Mouse (Mus musculus) cerebellum, adult 2 months (tissue): ENCODE measurements at regions not wholly inside any gene's neighbourhood (a gene's known extent, or its start where the extent isn't known, plus 50 kb on each side); places are given as distances from the start of the nearest gene placed in this dataset.

ENCODE experiments used
- DNase-seq, 2 experiments: peaks; one replicate each; pipeline ENCODE4 v3.0.0; 2021
- H3K27ac ChIP-seq: fragments of 200-500 bp; 2 replicates; pipeline ENCODE4 v1.5.1; 2012; ENCODE audit warnings: low read length, control low read depth, inconsistent platforms; ENCODE audit not compliant: insufficient read depth
- H3K27me3 ChIP-seq: fragments of 200-500 bp; 2 replicates; pipeline ENCODE4 v1.6.1; 2012; ENCODE audit warnings: inconsistent platforms, mild to moderate bottlenecking, low read length, moderate library complexity; ENCODE audit not compliant: control insufficient read depth, insufficient read depth
- H3K4me1 ChIP-seq: fragments of 200-500 bp; 2 replicates; pipeline ENCODE4 v1.6.1; 2011; ENCODE audit warnings: low read length; ENCODE audit not compliant: control insufficient read depth, insufficient read depth
- H3K4me3 ChIP-seq: fragments of 200-500 bp; replicated peaks from 2 replicates; pipeline ENCODE3; 2011; ENCODE audit warnings: mild to moderate bottlenecking, low read depth, low read length, control low read depth; ENCODE audit not compliant: insufficient read depth
- CTCF ChIP-seq: fragments of 200-500 bp; IDR thresholded peaks from 2 replicates; pipeline ENCODE4 v1.5.1; 2011; ENCODE audit warnings: low read depth, mild to moderate bottlenecking, control low read depth, low read length, moderate library complexity, borderline replicate concordance; ENCODE audit not compliant: insufficient read depth
- POLR2A ChIP-seq: fragments of 200-500 bp; IDR thresholded peaks from 2 replicates; pipeline ENCODE4 v1.6.1; 2011; ENCODE audit warnings: low read length, control low read depth, borderline replicate concordance; ENCODE audit not compliant: insufficient read depth
- WGBS: fragments of 180-500 bp; shearing (Covaris S2); methylation state at CpG from one replicate; pipeline ENCODE4 v1.1.7; 2018; 5-methylcytosine and 5-hydroxymethylcytosine counted together

DNA sequence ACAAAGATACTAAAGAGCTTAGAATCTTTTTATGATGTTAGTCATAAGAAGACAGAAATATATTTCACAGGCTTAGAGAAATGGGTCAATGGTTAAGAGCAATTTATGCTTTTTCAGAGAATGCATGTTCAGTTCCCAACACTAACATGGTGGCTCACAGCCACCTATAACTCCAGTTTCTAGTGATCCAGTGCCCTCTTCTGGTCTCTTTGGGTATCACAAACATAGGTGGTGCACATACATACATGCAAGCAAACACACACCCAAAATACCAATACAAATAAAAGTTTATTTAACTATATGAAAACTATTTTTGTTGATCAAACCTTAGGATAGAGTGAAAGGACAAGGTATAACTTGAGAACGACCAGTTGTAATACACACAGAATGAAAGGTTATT is 308.0 kb downstream of the Cmpk2 start:
- WGBS: 93% methylated on average over 1 of the region's 1 CpGs
- H3K27me3 ChIP-seq: no peaks in the 10 kb centered on the region
- no peak for DNase-seq
- no peak overlapping the region for H3K27ac ChIP-seq
- no peak for TF ChIP-seq POLR2A
- no peak for TF ChIP-seq CTCF
- no peaks in the 10 kb centered on the region for H3K4me1 ChIP-seq
- H3K4me3 ChIP-seq: no peak overlapping the region

DNA sequence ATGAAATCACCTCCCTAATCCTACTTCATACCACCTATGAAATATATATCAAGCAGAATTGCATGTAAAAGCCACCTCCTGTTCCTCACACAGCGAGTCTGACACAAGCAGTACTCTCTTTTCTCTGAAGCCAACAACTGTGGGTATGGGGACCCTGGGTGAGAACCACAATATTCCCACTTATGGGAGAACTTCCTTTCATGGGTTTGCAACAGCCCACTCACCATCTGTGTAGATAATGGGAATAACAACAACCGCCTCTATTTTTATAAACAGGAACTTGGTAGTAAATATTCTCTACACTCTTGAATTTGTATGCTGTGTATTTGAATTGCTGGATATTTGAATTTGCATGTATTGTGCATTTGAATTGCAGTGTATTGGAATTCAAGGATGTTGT is 305.0 kb downstream of the Cmpk2 start:
- TF ChIP-seq CTCF (no peak), POLR2A (no peak)
- no peak overlapping the region for H3K4me3 ChIP-seq
- H3K27ac ChIP-seq: no peak overlapping the region
- H3K4me1 ChIP-seq: no peaks in the 10 kb centered on the region
- WGBS: 88% methylated on average over 2 of the region's 2 CpGs
- H3K27me3 ChIP-seq: no peaks in the 10 kb centered on the region
- no peak for DNase-seq

DNA sequence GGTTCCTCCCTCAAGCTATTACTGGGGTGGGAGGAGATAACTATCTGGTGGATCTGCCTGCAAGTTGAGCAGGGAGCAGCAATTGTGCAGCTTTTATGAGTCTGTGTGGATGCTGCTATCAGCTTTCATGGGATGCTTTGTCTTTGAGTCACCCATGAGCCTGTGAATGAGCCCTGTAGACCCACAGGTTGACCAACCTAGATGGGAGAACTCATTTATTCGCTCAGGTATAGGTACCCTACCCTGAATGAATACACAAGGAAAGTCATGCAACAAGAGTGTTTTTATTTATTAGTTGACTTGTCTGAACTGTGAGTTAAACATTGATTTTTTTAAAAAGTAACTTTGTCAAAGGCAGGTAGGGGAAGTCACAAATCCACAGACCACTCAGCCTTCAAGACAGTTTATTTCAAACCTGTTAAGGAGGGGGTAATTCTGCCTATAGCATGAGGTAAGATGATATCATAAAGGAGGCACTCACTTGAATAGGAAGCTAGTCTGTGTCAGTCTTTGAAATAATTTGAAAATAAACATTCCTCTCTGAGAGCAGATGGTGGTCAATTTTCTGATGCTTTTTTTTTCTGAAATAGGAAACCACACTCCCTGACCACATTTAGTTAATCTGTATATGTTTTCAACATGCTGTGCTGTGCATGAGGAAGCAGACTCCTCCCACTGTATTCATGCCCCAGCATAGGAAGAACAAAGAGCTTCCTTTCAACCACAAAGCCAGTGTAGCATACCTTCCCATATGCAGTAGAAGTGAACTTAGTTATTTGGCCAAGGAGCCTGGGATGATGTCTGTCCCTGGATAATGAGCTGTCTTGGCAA is 302.0 kb downstream of the Cmpk2 start:
- WGBS: 94% methylated on average over 1 of the region's 1 CpGs
- Histone ChIP-seq H3K27me3 (no peaks in the 10 kb centered on the region), H3K4me3 (no peak overlapping the region), H3K4me1 (no peaks in the 10 kb centered on the region), H3K27ac (no peak overlapping the region)
- TF ChIP-seq POLR2A (no peak), CTCF (no peak)
- DNase-seq: no peak

GRCm38 (mm10) chr12:26767551-26767950 is 298.5 kb downstream of the Cmpk2 start:
- WGBS: 92% methylated on average over 3 of the region's 3 CpGs
- Histone ChIP-seq H3K27me3 (no peaks in the 10 kb centered on the region), H3K4me3 (no peak overlapping the region), H3K27ac (no peak overlapping the region), H3K4me1 (no peaks in the 10 kb centered on the region)
- DNase-seq: no peak
- TF ChIP-seq POLR2A: no peak
- no peak for TF ChIP-seq CTCF

- no peak overlapping the region for H3K27ac ChIP-seq
- no peak overlapping the region for H3K4me3 ChIP-seq
- no peaks in the 10 kb centered on the region for H3K4me1 ChIP-seq
- WGBS: 77% methylated on average over 9 of the region's 9 CpGs
- H3K27me3 ChIP-seq: no peaks in the 10 kb centered on the region
- no peak for DNase-seq
- TF ChIP-seq POLR2A: no peak
- no peak for TF ChIP-seq CTCF
Measured at GRCm38 (mm10) chr12:26758657-26759325, 289.8 kb downstream of the Cmpk2 start.

DNA sequence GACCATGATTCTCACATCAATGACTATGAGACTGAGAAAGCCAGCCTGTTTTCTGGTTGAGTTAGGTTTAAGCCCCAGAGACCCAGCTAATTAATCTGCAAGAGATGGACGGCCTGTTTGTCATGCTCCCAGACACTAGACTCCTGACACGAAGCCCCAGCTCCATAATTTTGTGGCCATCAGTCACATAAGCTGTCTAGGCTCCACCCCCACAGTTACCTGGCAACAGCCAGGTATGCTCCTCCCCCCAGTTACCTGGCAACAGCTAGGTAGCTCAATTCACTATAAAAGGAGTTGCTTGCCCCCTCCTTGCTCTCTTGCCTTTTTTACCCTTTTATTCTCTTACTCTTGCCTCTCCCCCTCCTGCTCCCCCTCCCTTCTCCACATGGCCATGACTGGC is 287.3 kb downstream of the Cmpk2 start:
- H3K4me3 ChIP-seq: no peak overlapping the region
- DNase-seq: no peak
- 29% methylated on average over 2 of the region's 2 CpGs for WGBS

GRCm38 (mm10) chr12:26754611-26755010 is 285.6 kb downstream of the Cmpk2 start:
- 56% methylated on average over 2 of the region's 2 CpGs for WGBS
- no peak overlapping the region for H3K4me3 ChIP-seq
- no peaks in the 10 kb centered on the region for H3K27me3 ChIP-seq
- no peak for DNase-seq
- H3K27ac ChIP-seq: no peak overlapping the region
- no peak for TF ChIP-seq CTCF
- TF ChIP-seq POLR2A: no peak
- H3K4me1 ChIP-seq: no peaks in the 10 kb centered on the region

More for the DNA sequence above, 287.3 kb downstream of the Cmpk2 start:
- no peaks in the 10 kb centered on the region for H3K4me1 ChIP-seq
- no peak for TF ChIP-seq POLR2A
- no peak for TF ChIP-seq CTCF
- H3K27me3 ChIP-seq: no peaks in the 10 kb centered on the region
- H3K27ac ChIP-seq: no peak overlapping the region

DNA sequence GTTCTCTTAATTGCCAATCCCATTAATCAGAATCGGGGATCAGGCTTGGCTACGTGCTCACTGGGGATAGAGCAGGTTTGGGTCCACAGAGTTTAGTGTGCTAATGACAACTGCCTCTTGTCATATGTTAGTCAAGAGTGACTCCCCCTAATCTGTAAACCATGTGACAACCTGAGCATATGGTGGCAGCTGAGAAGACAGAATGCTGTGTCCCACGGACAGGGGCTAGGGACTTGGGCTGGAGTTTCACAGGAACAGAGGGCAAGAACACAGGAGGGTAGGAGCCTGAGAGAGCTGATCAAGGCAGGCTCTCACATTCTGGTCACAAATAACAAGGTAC is 265.5 kb downstream of the Cmpk2 start:
- no peak overlapping the region for H3K27ac ChIP-seq
- 42% methylated on average over 3 of the region's 3 CpGs for WGBS
- no peaks in the 10 kb centered on the region for H3K4me1 ChIP-seq
- TF ChIP-seq CTCF (no peak), POLR2A (no peak)
- no peak overlapping the region for H3K4me3 ChIP-seq
- DNase-seq: no peak
- H3K27me3 ChIP-seq: no peaks in the 10 kb centered on the region
